Mouse (Mus musculus) midbrain, embryonic 15.5 days (tissue): ENCODE data around the gene Ttll10. TPM values are rescaled to one million over a fixed set of nuclear protein-coding genes. Genes with fewer than 3 reads are reported as not detected.

Source experiments
- ATAC-seq: fragments of 200-750 bp; cut with Nextera tagmentation; replicated peaks from 2 replicates; pipeline ENCODE4 v1.8.0; 2017; ENCODE audit warnings: moderate TSS enrichment
- H3K27ac ChIP-seq: fragments of 300-500 bp; sonication (generic); 2 replicates; pipeline ENCODE4 v1.5.1; 2015; ENCODE audit warnings: mild to moderate bottlenecking, inconsistent platforms
- H3K27me3 ChIP-seq: fragments of 300-500 bp; sonication (generic); replicated peaks from 2 replicates; pipeline ENCODE4 v1.6.1; 2015; ENCODE audit warnings: inconsistent platforms
- H3K36me3 ChIP-seq: fragments of 300-500 bp; sonication (generic); replicated peaks from 2 replicates; pipeline ENCODE4 v1.6.1; 2015; ENCODE audit warnings: inconsistent platforms
- H3K4me1 ChIP-seq: fragments of 300-500 bp; sonication (generic); 2 replicates; pipeline ENCODE4 v1.6.1; 2015; ENCODE audit warnings: inconsistent platforms
- H3K4me2 ChIP-seq: fragments of 300-500 bp; sonication (generic); 2 replicates; pipeline ENCODE4 v1.6.1; 2015; ENCODE audit warnings: inconsistent platforms, mild to moderate bottlenecking, moderate library complexity
- H3K4me3 ChIP-seq: fragments of 300-500 bp; sonication (generic); 2 replicates; pipeline ENCODE4 v1.5.1; 2015; ENCODE audit warnings: mild to moderate bottlenecking, inconsistent platforms
- H3K9ac ChIP-seq: fragments of 300-500 bp; sonication (generic); 2 replicates; pipeline ENCODE4 v1.6.1; 2015; ENCODE audit warnings: mild to moderate bottlenecking, inconsistent platforms
- H3K9me3 ChIP-seq: fragments of 300-500 bp; sonication (generic); 2 replicates; pipeline ENCODE4 v1.6.1; 2016; ENCODE audit warnings: inconsistent platforms
- WGBS: fragments of 180-500 bp; shearing (Covaris S2); methylation state at CpG from one replicate; pipeline ENCODE4 v1.1.7; 2015; ENCODE audit warnings: mixed read lengths; 5-methylcytosine and 5-hydroxymethylcytosine counted together
- polyA plus RNA-seq: library from polyadenylated mRNA; unstranded; fragments of >200 nt; fragmentation: Nextera tagmentation; extraction: Ambion mirVana; gene quantifications from 2 replicates; pipeline ENCODE4 v1.2.1, GENCODE M21; 2015

Ttll10 gene
- polyA plus RNA-seq: not detected in 2 replicates

DNA sequence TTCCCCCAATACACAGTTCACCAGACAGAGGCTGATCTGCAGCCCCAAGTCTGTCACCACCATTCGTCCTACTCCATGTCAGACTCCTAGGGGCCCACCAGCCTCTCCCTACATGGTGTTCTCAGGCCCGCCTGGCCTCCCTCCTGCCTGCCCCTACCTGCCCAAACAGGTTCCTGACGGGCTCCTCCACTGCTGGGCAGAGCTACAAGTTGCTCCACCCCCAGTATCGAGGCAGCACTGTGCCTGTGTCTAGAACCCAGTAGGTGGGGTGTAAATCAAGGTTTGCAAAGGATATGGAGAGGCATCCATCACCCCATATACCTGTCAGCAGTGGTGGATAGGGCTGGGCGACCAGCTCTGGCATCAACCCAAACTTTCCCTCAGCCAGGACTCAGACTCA lies at the start of gene Ttll10:
TSS of gene Ttll10 (minus strand) at position 154 of the 400 bp plus-strand sequence.
- peaks cover 7% of the 10 kb centered on the region for H3K4me1 ChIP-seq
- H3K9ac ChIP-seq: no peak within 1 kb of the TSS
- no peak within 1 kb of the TSS for H3K27ac ChIP-seq
- no peak within 1 kb of the TSS for H3K4me2 ChIP-seq
- no peak for ATAC-seq
- no peaks in the 10 kb centered on the region for H3K27me3 ChIP-seq
- WGBS: 48% methylated on average over 5 of the region's 5 CpGs
- no peak within 1 kb of the TSS for H3K4me3 ChIP-seq
- H3K9me3 ChIP-seq: no peaks in the 10 kb centered on the region
- no peaks in the 10 kb centered on the region for H3K36me3 ChIP-seq

DNA sequence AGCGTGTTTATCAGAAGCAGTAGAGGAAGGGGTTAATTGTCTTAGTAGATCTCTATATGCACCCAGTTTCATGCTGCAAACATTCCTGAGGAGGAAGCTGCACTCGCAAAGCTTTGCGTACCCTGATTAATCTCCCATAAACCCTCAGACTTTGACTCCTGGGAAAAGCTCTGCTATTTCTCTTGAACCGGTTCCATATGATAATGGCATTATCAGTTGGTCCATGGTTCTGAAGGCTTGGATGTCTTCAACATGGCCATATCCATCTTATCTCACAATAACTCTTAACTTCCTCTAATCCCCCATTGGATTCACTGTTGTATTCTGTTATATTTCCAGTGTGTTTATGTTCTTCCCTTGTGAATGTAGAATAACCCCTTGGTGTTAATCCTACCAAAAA lies 44.1 kb upstream of the Ttll10 start:
- Histone ChIP-seq H3K4me1 (no peaks in the 10 kb centered on the region), H3K27ac (no peak overlapping the region), H3K27me3 (no peaks in the 10 kb centered on the region), H3K9me3 (no peaks in the 10 kb centered on the region), H3K4me2 (no peak overlapping the region), H3K9ac (no peak overlapping the region), H3K36me3 (no peaks in the 10 kb centered on the region), H3K4me3 (no peak overlapping the region)
- WGBS: 87% methylated on average over 4 of the region's 4 CpGs
- no peak for ATAC-seq

DNA sequence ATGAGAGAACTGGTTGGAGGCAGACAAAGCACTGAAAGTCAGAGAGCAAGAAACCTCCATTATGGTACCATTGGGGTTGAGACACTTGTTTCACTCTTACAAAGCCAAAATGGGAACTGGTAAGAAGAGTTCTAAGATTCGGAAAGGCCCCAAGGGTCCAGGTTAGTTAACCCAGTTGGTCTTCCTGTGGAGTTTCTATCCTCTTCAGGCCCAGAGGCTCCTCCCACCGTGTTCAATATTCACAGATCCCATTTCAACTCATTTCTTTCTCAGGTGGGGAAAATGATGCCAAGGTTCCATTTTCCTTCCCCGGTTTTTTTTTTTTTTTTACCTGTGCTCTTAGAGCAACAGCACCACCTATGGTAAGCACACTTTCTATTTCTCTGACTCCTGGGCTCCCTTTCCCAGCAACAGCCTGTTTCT lies 42.3 kb upstream of the Ttll10 start:
- H3K27ac ChIP-seq: no peak overlapping the region
- no peaks in the 10 kb centered on the region for H3K36me3 ChIP-seq
- H3K27me3 ChIP-seq: no peaks in the 10 kb centered on the region
- no peaks in the 10 kb centered on the region for H3K4me1 ChIP-seq
- H3K4me2 ChIP-seq: no peak overlapping the region
- no peak overlapping the region for H3K4me3 ChIP-seq
- no peak for ATAC-seq
- no peak overlapping the region for H3K9ac ChIP-seq
- WGBS: 45% methylated on average over 3 of the region's 3 CpGs
- no peaks in the 10 kb centered on the region for H3K9me3 ChIP-seq

DNA sequence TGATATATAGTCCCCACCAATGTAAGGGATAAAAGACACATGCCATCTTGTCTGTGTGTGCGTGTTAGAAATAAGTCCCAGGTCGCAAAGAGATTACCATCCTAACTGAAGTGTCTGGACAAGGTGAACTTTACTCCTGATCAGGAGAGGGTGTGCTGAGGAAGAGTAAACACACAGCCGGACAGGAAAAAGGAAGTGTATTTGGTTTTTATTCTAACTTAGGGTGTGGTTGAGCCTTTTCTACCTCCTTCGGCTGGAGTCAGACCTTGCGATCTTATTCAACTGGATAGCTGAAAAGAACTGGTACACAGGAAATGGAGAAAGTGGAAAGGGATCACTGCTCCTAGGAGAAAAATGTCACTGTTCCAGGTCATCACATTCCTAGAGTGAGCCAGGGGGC lies 41.3 kb upstream of the Ttll10 start:
- 91% methylated on average over 5 of the region's 5 CpGs for WGBS
- ATAC-seq: no peak
- no peak overlapping the region for H3K4me3 ChIP-seq

DNA sequence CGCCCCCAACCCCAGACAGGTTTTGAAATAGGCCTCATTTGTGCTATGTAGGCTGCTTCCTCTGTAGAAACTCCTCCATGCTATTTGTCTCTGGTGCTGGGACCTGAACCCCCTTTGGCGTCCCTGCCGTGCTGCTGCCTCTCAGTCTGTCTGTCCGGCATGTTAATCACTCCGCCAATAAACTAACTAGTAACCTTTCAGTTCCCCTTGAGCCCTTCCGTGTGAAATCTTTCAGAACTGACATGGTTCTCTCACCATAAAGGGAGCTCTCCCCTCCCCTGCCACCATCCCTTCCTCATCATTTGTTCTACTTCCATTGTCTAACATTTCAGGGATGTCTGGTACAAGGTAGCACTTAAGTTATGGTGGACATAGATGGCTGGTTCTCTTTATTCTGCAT lies 40.2 kb upstream of the Ttll10 start:
- ATAC-seq: no peak
- no peaks in the 10 kb centered on the region for H3K9me3 ChIP-seq
- WGBS: 67% methylated on average over 6 of the region's 6 CpGs

More for the DNA sequence above, 41.3 kb upstream of the Ttll10 start:
- Histone ChIP-seq H3K4me2 (no peak overlapping the region), H3K27ac (no peak overlapping the region), H3K9me3 (no peaks in the 10 kb centered on the region), H3K9ac (no peak overlapping the region), H3K27me3 (no peaks in the 10 kb centered on the region), H3K4me1 (no peaks in the 10 kb centered on the region), H3K36me3 (no peaks in the 10 kb centered on the region)

DNA sequence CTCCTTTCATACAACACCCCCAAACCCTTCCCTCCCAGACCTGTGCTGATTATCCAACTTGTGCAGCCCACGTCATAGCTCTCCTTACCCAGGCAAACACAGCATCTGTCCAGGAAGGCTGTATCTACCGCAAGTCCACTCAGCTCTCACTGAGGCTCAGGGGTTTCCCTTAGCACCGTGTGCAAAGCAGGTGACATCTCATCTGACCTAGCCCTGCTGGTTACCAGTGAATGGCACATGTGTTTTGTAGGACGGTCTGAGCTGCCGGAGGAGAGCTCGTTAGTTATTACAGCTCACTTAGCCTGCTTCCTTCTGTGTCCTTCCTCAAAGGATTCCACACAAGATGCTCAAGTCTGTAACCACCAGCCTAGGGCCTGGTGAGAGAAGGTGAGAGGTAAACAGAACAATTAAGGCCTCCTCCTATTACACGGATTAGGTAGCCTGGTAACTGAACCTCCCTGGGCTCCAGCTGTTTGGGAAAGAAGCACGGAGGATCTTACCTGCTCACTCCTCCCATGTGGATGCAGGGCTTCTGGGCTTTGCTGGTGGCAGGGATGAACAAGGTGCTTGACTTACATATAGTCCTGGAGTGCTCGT lies 38.7 kb upstream of the Ttll10 start:
- ATAC-seq: no peak
- no peaks in the 10 kb centered on the region for H3K4me1 ChIP-seq
- H3K9me3 ChIP-seq: no peaks in the 10 kb centered on the region
- WGBS: 73% methylated on average over 9 of the region's 9 CpGs
- no peaks in the 10 kb centered on the region for H3K27me3 ChIP-seq
- H3K4me2 ChIP-seq: no peak overlapping the region
- H3K36me3 ChIP-seq: no peaks in the 10 kb centered on the region
- no peak overlapping the region for H3K4me3 ChIP-seq
- H3K9ac ChIP-seq: no peak overlapping the region
- H3K27ac ChIP-seq: no peak overlapping the region

More for the DNA sequence above, 40.2 kb upstream of the Ttll10 start:
- no peaks in the 10 kb centered on the region for H3K27me3 ChIP-seq
- no peak overlapping the region for H3K4me2 ChIP-seq
- no peaks in the 10 kb centered on the region for H3K36me3 ChIP-seq
- no peak overlapping the region for H3K27ac ChIP-seq
- H3K4me1 ChIP-seq: no peaks in the 10 kb centered on the region
- H3K4me3 ChIP-seq: no peak overlapping the region
- no peak overlapping the region for H3K9ac ChIP-seq

DNA sequence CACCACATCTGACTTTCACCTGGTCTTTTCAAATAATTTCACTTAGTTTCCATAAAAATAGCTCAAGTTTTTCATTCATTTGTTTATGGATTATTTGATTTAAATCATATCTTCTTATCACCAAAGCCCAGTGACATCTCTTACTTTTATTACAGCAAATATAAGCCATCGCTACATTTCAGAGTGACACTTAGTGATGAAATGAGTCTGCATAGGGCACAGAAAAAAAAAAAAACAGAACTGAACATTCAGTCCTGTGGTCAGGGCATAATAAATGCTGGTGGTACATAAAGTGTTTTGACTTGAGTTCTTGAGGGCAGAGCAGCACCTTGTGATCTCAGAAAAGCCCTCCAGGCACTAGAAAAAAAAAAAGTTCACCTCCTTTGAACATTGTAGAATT lies 37.0 kb upstream of the Ttll10 start:
- Histone ChIP-seq H3K27ac (no peak overlapping the region), H3K36me3 (no peaks in the 10 kb centered on the region), H3K4me3 (no peak overlapping the region), H3K4me2 (no peak overlapping the region), H3K9me3 (no peaks in the 10 kb centered on the region), H3K9ac (no peak overlapping the region), H3K27me3 (no peaks in the 10 kb centered on the region), H3K4me1 (no peaks in the 10 kb centered on the region)
- 95% methylated on average over 1 of the region's 1 CpGs for WGBS
- ATAC-seq: no peak

DNA sequence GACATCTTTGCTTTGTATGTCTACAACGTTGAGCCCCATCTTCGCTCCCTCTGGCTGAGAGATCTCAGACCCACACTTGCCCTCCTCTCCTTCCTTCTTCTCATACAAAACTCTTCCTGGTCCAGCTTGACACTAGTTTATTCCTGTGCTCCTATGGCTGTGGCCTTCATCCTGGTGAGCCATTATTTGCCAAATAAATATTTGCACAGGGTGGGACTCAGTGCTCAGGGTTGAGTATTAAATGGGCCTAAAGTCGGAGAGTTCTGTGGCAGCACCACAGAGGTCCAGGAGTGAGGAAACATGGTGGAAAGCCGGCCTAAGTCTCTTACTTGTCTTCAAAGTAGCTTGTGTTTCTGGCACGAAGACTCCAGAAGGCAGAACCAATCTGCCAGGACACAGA lies 34.5 kb upstream of the Ttll10 start:
- WGBS: 89% methylated on average over 5 of the region's 5 CpGs

DNA sequence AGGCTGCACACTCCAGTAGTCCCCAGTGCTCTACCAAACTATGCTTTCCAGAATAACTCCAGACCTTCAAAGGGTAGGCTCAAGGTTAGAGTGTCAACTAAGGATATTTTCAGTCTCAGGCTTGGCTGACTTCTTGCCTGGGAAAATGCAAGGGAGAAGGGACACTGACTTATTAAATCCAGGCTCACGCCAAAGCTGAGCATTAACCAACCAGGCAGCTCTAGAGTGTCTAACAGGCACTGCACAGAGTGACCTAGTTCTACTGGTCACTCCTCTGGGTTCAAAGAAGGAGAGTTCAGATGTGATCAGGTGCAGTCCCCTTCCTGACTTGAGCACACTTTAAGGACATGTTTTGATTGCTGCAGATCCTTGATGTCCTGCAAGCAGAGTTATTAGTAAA lies 33.6 kb upstream of the Ttll10 start:
- ATAC-seq: no peak
- H3K4me3 ChIP-seq: no peak overlapping the region
- 83% methylated on average over 1 of the region's 1 CpGs for WGBS
- H3K9me3 ChIP-seq: no peaks in the 10 kb centered on the region
- H3K27ac ChIP-seq: no peak overlapping the region
- no peaks in the 10 kb centered on the region for H3K4me1 ChIP-seq
- no peak overlapping the region for H3K9ac ChIP-seq
- no peaks in the 10 kb centered on the region for H3K36me3 ChIP-seq
- no peak overlapping the region for H3K4me2 ChIP-seq
- no peaks in the 10 kb centered on the region for H3K27me3 ChIP-seq

More for the DNA sequence above, 34.5 kb upstream of the Ttll10 start:
- ATAC-seq: no peak
- Histone ChIP-seq H3K36me3 (no peaks in the 10 kb centered on the region), H3K9me3 (no peaks in the 10 kb centered on the region), H3K4me1 (no peaks in the 10 kb centered on the region), H3K9ac (no peak overlapping the region), H3K4me2 (no peak overlapping the region), H3K4me3 (no peak overlapping the region), H3K27ac (no peak overlapping the region), H3K27me3 (no peaks in the 10 kb centered on the region)

DNA sequence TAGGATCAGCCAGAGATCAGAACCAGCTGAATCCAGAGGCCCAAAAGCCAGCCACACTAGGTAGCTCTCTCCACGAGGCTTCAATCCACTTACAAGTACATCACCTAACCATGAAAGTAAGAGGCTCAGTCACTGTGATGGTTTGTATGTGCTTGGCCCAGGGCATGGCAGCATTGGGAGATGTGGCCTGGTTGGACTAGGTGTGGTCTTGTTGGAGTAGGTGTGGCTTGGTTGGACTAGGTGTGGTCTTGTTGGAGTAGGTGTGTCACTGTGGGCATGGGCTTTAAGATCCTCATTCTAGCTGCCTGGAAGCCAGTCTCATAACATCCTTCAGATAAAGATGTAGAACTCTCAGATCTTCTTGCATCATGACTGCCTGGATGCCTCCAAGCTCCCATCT lies 32.0 kb upstream of the Ttll10 start:
- no peaks in the 10 kb centered on the region for H3K4me1 ChIP-seq
- no peaks in the 10 kb centered on the region for H3K36me3 ChIP-seq
- 60% methylated on average over 1 of the region's 1 CpGs for WGBS
- H3K9ac ChIP-seq: no peak overlapping the region
- no peaks in the 10 kb centered on the region for H3K27me3 ChIP-seq
- no peak overlapping the region for H3K27ac ChIP-seq
- no peak overlapping the region for H3K4me2 ChIP-seq
- no peaks in the 10 kb centered on the region for H3K9me3 ChIP-seq
- no peak overlapping the region for H3K4me3 ChIP-seq
- no peak for ATAC-seq

DNA sequence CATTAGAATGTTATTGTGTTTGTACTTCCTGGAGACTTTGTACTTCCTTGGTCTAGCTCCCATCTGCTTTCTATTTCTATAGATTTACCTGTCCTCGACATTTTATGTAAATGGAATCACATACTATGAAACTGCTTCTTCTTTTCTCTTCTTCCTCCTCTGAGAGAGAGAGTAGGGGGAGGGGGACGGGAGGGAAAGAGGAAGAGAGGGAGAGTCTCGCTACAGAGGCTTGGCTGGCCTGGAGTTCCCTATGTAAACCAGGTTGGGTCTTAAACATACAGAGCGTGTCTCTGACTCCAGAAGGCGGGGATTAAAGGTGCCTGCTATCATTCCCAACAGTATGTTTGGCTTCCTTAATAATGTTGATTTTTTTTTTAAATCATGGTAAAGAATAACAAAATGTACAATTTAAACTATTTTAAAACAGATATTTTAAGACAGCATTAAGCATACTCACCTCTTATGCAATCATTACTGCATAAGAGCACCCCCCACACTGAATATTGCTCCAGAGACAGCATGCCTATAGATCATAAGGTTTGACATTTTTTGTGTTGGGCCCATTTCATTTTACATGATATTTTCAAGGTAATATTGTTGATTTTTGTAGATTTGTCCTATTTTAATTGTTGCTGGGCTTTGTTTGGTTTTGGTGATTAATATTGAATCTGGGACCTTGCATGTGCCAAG lies 28.3 kb upstream of the Ttll10 start:
- Histone ChIP-seq H3K36me3 (no peaks in the 10 kb centered on the region), H3K27ac (no peak overlapping the region), H3K4me3 (no peak overlapping the region), H3K4me2 (no peak overlapping the region), H3K9ac (no peak overlapping the region), H3K27me3 (no peaks in the 10 kb centered on the region), H3K4me1 (no peaks in the 10 kb centered on the region), H3K9me3 (no peaks in the 10 kb centered on the region)
- 37% methylated on average over 5 of the region's 5 CpGs for WGBS
- ATAC-seq: no peak

DNA sequence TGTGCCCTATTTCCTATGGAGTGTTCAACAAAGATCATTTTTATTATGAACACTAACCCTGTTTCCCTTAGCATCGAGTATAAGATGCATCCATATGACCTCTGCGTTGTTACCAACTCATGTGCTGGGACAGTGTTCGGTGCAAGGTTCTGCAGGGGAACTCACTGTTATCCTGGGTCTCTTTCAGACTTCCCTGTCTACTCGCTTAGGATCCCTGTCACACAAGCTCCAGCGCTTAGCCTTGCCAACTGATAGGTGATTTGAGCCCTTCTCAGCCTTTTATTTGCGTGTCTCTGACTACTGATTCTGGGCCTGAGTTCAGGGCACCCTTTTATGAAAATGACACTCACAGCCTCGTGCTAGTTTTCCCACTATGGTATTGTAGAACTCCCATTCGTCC lies 26.0 kb upstream of the Ttll10 start:
- Histone ChIP-seq H3K36me3 (no peaks in the 10 kb centered on the region), H3K27me3 (no peaks in the 10 kb centered on the region), H3K4me2 (no peak overlapping the region), H3K4me1 (no peaks in the 10 kb centered on the region), H3K9ac (no peak overlapping the region), H3K9me3 (no peaks in the 10 kb centered on the region), H3K4me3 (no peak overlapping the region), H3K27ac (no peak overlapping the region)
- no peak for ATAC-seq
- WGBS: 89% methylated on average over 8 of the region's 8 CpGs
